Mouse (Mus musculus) megakaryocyte, embryonic 14.5 days (primary cell): Measurements from ENCODE around the gene Adgb.

Source experiments
- FLI1 ChIP-seq: IDR thresholded peaks from 2 replicates; pipeline ENCODE4 v1.6.1; 2012; ENCODE audit warnings: low read length, inconsistent platforms, mixed read lengths
- GATA1 ChIP-seq: IDR thresholded peaks from 3 replicates; pipeline ENCODE4 v1.6.1; 2012; ENCODE audit warnings: mixed read lengths, low read length, inconsistent platforms, borderline replicate concordance

GRCm38 (mm10) chr10:10318086-10318485 lies 154.0 kb downstream of the Adgb start:
- TF ChIP-seq GATA1, result no peak
- no peak for TF ChIP-seq FLI1
